Mouse (Mus musculus) heart, embryonic 15.5 days (tissue): ENCODE results near the gene Zyx. TPM values are rescaled to one million over a fixed set of nuclear protein-coding genes. Genes with fewer than 3 reads are reported as not detected.

Source experiments
- ATAC-seq: fragments of 200-750 bp; cut with Nextera tagmentation; replicated peaks from 2 replicates; pipeline ENCODE4 v1.8.0; 2017; ENCODE audit warnings: low read depth, moderate TSS enrichment; ENCODE audit not compliant: insufficient number of reproducible peaks, insufficient read depth, low FRiP score
- H3K27ac ChIP-seq: fragments of 300-500 bp; sonication (generic); 2 replicates; pipeline ENCODE4 v1.5.1; 2015; ENCODE audit warnings: mild to moderate bottlenecking, inconsistent platforms
- H3K27me3 ChIP-seq: fragments of 300-500 bp; sonication (generic); 2 replicates; pipeline ENCODE4 v1.6.1; 2015; ENCODE audit warnings: inconsistent platforms
- H3K36me3 ChIP-seq: fragments of 300-500 bp; sonication (generic); 2 replicates; pipeline ENCODE4 v1.6.1; 2015; ENCODE audit warnings: mild to moderate bottlenecking, inconsistent platforms
- H3K4me1 ChIP-seq: fragments of 300-500 bp; sonication (generic); replicated peaks from 2 replicates; pipeline ENCODE4 v1.6.1; 2015; ENCODE audit warnings: inconsistent platforms
- H3K4me2 ChIP-seq: fragments of 300-500 bp; sonication (generic); 2 replicates; pipeline ENCODE4 v1.6.1; 2015; ENCODE audit warnings: inconsistent platforms, mild to moderate bottlenecking, moderate library complexity
- H3K4me3 ChIP-seq: fragments of 300-500 bp; sonication (generic); 2 replicates; pipeline ENCODE4 v1.5.1; 2015; ENCODE audit warnings: mild to moderate bottlenecking, inconsistent platforms
- H3K9ac ChIP-seq: fragments of 300-500 bp; sonication (generic); 2 replicates; pipeline ENCODE4 v1.6.1; 2015; ENCODE audit warnings: mild to moderate bottlenecking, inconsistent platforms
- H3K9me3 ChIP-seq: fragments of 300-500 bp; sonication (generic); replicated peaks from 2 replicates; pipeline ENCODE4 v1.6.1; 2016; ENCODE audit warnings: inconsistent platforms
- WGBS: fragments of 180-500 bp; shearing (Covaris S2); methylation state at CpG from one replicate; pipeline ENCODE4 v1.1.7; 2015; ENCODE audit warnings: mixed read lengths; 5-methylcytosine and 5-hydroxymethylcytosine counted together
- polyA plus RNA-seq: library from polyadenylated mRNA; unstranded; fragments of >200 nt; fragmentation: Nextera tagmentation; extraction: Ambion mirVana; gene quantifications from 2 replicates; pipeline ENCODE4 v1.2.1, GENCODE M21; 2015

The Zyx gene
- polyA plus RNA-seq, 1 experiment from 2014 or later = 136 TPM

DNA sequence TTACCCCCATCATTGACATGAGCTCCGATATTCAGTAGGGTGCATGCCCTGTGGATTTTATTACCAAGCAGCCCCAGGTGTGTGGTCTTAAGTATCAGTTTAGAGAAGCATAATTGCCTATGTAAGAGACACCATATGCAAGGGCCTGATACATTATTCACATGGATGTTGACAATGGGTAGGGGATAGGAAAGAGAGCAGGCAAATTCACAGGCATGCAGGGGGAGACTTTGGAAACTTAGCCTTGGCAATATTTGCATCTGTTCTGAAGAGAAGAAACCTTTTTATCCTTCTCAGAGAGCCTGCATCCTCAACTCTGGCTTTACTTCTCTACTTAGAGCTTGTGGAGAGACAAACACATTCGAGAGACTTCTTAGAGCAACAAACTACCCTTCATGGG, 55.7 kb downstream of the Zyx start, which contains the start of gene Tas2r135:
Tas2r135 (plus strand) TSS at position 301 of the 400 bp plus-strand sequence.
- Histone ChIP-seq H3K27ac (no peak within 1 kb of the TSS), H3K27me3 (no peaks in the 10 kb centered on the region), H3K4me1 (no peaks in the 10 kb centered on the region), H3K9me3 (no peaks in the 10 kb centered on the region), H3K36me3 (no peaks in the 10 kb centered on the region), H3K9ac (no peak within 1 kb of the TSS), H3K4me3 (no peak within 1 kb of the TSS), H3K4me2 (no peak within 1 kb of the TSS)
- 72% methylated on average over 2 of the region's 2 CpGs for WGBS
- ATAC-seq = no peak

Other genes starting within 250 kb of the Zyx start
- not detected in 2 replicates for gene Tas2r139, start 208.7 kb upstream of the Zyx start, polyA plus RNA-seq
- not detected in 2 replicates for gene Tas2r144, start 134.3 kb upstream of the Zyx start, polyA plus RNA-seq
- gene Gstk1, start 103.7 kb upstream of the Zyx start, polyA plus RNA-seq = 14.3 and 16.9 TPM in 2 replicates
- 0.28 and 0.31 TPM in 2 replicates for gene Tmem139, start 87.7 kb upstream of the Zyx start, polyA plus RNA-seq
- gene Casp2, start 84.6 kb upstream of the Zyx start, polyA plus RNA-seq = 26.2 and 37.2 TPM in 2 replicates
- 0.28 and 0.33 TPM in 2 replicates for gene Clcn1, start 62.9 kb upstream of the Zyx start, polyA plus RNA-seq
- 0.10 and 0.24 TPM in 2 replicates for gene Fam131b, start 25.0 kb upstream of the Zyx start, polyA plus RNA-seq
- gene Epha1, start 23.6 kb downstream of the Zyx start, polyA plus RNA-seq = 2.2 and 4.3 TPM in 2 replicates
- gene Tas2r143, start 50.6 kb downstream of the Zyx start, polyA plus RNA-seq = not detected in 2 replicates
- not detected in 2 replicates for gene Tas2r135, start 55.8 kb downstream of the Zyx start, polyA plus RNA-seq
- not detected in 2 replicates for gene Tas2r126, start 84.9 kb downstream of the Zyx start, polyA plus RNA-seq
- not detected in 2 replicates for gene Olfr458, start 115.6 kb downstream of the Zyx start, polyA plus RNA-seq
- gene Olfr457, start 126.7 kb downstream of the Zyx start, polyA plus RNA-seq = not detected in 2 replicates
- gene Olfr456, start 137.6 kb downstream of the Zyx start, polyA plus RNA-seq = 0.11 TPM in 1 of 2 replicates, not detected in the other
- gene Olfr455, start 198.0 kb downstream of the Zyx start, polyA plus RNA-seq = 0.05 TPM in 1 of 2 replicates, not detected in the other
- not detected in 2 replicates for gene Tcaf3, start 248.1 kb downstream of the Zyx start, polyA plus RNA-seq